Mouse (Mus musculus): Measurements from ENCODE around the gene Itm2b. TPM values are rescaled to one million over a fixed set of nuclear protein-coding genes. Genes with fewer than 3 reads are reported as not detected.

The Itm2b gene
- polyA plus RNA-seq, 1 experiment from 2014 or later: 883 TPM

GRCm38 (mm10) chr14:73421580-73421979 lies 36.5 kb upstream of the Itm2b start:
- WGBS: 80% methylated on average over 9 of the region's 9 CpGs
- Histone ChIP-seq H3K27me3 (ENCODE audit: control insufficient read depth, insufficient read depth, low read length) (no peaks in the 10 kb centered on the region), H3K36me3 (ENCODE audit: control insufficient read depth, insufficient read depth, low read length) (no peaks in the 10 kb centered on the region), H3K4me3 (ENCODE audit: control insufficient read depth in 1 of 2, insufficient read depth in 1 of 2, low read depth in 1 of 2, low read length in 2 of 2) (no peak overlapping the region), H3K4me2 (ENCODE audit: low read length) (no peak overlapping the region), H3K4me1 (ENCODE audit: control insufficient read depth in 2 of 2, insufficient read depth in 2 of 2, low read length in 2 of 2) (no peaks in the 10 kb centered on the region), H3K27ac (replicated peaks in 1 of 2; ENCODE audit: control insufficient read depth in 1 of 2, insufficient read depth in 1 of 2, low read depth in 2 of 2, low read length in 2 of 2) (no peak overlapping the region), H3K9me3 (ENCODE audit: control insufficient read depth, low read length) (peaks cover 2% of the 10 kb centered on the region; the same call in 1 of the 2 replicates), H3K9ac (ENCODE audit: low read length) (no peak overlapping the region)
- no peak for ATAC-seq (ENCODE audit: insufficient number of reproducible peaks, insufficient read depth, low FRiP score, low read depth)

DNA sequence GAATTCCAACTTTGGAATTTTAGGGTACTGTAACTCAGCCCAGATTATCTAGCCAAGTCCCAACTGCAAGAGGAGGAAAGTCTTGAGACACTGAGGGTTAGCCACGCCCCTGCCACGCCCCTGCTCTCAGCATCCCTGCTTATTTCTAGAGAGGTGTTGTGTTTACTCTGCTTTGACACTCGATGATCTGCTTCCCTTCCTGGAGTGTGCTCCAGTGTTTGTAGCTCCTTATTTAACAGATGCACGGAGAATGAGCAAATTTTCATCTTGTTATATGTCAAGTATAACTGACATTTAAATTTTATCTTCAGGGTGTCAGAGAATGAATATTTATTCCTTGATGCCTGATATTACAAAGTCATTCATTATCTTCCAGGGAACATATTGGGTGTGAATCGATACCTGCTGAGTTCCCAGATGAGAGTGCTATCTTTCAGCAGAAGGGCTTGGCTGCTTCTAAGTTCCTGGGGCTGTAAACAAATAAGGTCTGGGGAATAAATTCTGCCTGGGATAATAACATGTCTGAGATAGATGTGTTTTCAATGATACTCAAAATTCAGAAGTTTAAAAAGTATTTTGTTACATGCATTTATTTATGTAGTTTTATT lies 35.2 kb upstream of the Itm2b start:
- no peak overlapping the region for H3K9ac ChIP-seq (ENCODE audit: low read length)
- H3K4me3 ChIP-seq (ENCODE audit: control insufficient read depth in 1 of 2, insufficient read depth in 1 of 2, low read depth in 1 of 2, low read length in 2 of 2): no peak overlapping the region
- no peaks in the 10 kb centered on the region for H3K27me3 ChIP-seq (ENCODE audit: control insufficient read depth, insufficient read depth, low read length)
- H3K4me1 ChIP-seq (ENCODE audit: control insufficient read depth in 2 of 2, insufficient read depth in 2 of 2, low read length in 2 of 2): no peaks in the 10 kb centered on the region
- no peak overlapping the region for H3K27ac ChIP-seq (replicated peaks in 1 of 2; ENCODE audit: control insufficient read depth in 1 of 2, insufficient read depth in 1 of 2, low read depth in 2 of 2, low read length in 2 of 2)
- no peak overlapping the region for H3K4me2 ChIP-seq (ENCODE audit: low read length)
- no peaks in the 10 kb centered on the region for H3K9me3 ChIP-seq (ENCODE audit: control insufficient read depth, low read length)
- no peak for ATAC-seq (ENCODE audit: insufficient number of reproducible peaks, insufficient read depth, low FRiP score, low read depth)
- 20% methylated on average over 5 of the region's 5 CpGs for WGBS
- no peaks in the 10 kb centered on the region for H3K36me3 ChIP-seq (ENCODE audit: control insufficient read depth, insufficient read depth, low read length)

DNA sequence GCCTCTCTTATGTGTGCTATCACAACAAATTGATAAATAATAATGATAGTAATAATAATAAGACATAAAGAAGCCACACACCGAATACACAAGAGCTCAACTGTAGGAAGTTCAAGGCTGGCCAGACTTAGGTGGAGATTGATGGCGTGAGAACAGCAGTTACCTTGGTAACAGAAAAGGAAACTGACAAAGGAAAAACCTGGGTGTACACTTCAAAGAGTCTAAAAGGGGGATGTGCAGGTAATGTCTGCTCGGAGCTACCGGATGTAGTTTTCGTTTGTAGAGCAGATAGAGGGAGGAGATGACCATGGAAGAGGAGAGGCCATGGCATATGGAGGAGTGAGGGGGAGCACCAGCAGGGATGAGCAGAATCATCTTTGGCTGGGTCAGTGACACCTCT lies 31.4 kb upstream of the Itm2b start:
- ATAC-seq (ENCODE audit: insufficient number of reproducible peaks, insufficient read depth, low FRiP score, low read depth): no peak
- Histone ChIP-seq H3K9me3 (ENCODE audit: control insufficient read depth, low read length) (no peaks in the 10 kb centered on the region), H3K36me3 (ENCODE audit: control insufficient read depth, insufficient read depth, low read length) (no peaks in the 10 kb centered on the region), H3K4me2 (ENCODE audit: low read length) (no peak overlapping the region), H3K4me3 (ENCODE audit: control insufficient read depth in 1 of 2, insufficient read depth in 1 of 2, low read depth in 1 of 2, low read length in 2 of 2) (no peak overlapping the region), H3K27me3 (ENCODE audit: control insufficient read depth, insufficient read depth, low read length) (no peaks in the 10 kb centered on the region), H3K9ac (ENCODE audit: low read length) (no peak overlapping the region), H3K27ac (replicated peaks in 1 of 2; ENCODE audit: control insufficient read depth in 1 of 2, insufficient read depth in 1 of 2, low read depth in 2 of 2, low read length in 2 of 2) (no peak overlapping the region), H3K4me1 (ENCODE audit: control insufficient read depth in 2 of 2, insufficient read depth in 2 of 2, low read length in 2 of 2) (no peaks in the 10 kb centered on the region; a peak in 1 of 4 replicates)
- WGBS: 84% methylated on average over 5 of the region's 5 CpGs

DNA sequence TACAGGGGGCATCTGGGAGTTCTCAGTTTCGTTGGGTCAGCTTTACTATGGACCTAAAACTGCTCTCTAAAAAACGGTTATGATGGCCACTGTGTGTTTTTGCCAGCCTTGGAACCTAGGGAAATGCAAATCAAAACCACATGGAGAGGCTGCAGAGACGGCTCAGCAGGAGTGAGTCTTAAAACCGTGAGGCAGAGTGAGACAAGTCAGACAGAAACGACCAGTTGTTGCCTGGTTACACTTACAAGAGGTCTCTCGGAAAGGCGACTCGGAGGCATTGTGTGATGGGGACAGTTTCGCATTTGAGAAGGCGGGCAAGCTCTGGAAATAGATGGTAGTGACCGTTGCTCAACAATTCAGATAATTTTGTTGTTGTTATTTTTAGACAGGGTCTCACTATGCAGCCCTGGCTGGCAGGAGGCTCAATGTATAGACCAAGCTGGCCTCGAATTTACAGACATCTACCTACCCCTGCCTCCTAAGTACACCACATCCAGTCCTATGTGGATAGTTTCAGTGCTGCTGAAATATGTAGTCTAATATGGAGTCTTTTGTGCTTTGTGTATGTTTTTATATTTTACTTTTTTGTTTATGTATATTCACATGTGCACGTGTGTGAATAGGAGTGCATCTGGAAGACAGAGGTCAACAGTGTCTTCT lies 30.4 kb upstream of the Itm2b start:
- Histone ChIP-seq H3K9me3 (ENCODE audit: control insufficient read depth, low read length) (no peaks in the 10 kb centered on the region), H3K27me3 (ENCODE audit: control insufficient read depth, insufficient read depth, low read length) (no peaks in the 10 kb centered on the region), H3K36me3 (ENCODE audit: control insufficient read depth, insufficient read depth, low read length) (no peaks in the 10 kb centered on the region), H3K4me3 (ENCODE audit: control insufficient read depth in 1 of 2, insufficient read depth in 1 of 2, low read depth in 1 of 2, low read length in 2 of 2) (peak overlapping the region; percentile 11 to 14; a peak in 2 of 4 replicates), H3K4me1 (ENCODE audit: control insufficient read depth in 2 of 2, insufficient read depth in 2 of 2, low read length in 2 of 2) (no peaks in the 10 kb centered on the region; a peak in 1 of 4 replicates), H3K9ac (ENCODE audit: low read length) (0 out of 2 replicates have a peak overlapping the region, but pooled peaks have one; percentile 0), H3K27ac (replicated peaks in 1 of 2; ENCODE audit: control insufficient read depth in 1 of 2, insufficient read depth in 1 of 2, low read depth in 2 of 2, low read length in 2 of 2) (no peak overlapping the region), H3K4me2 (ENCODE audit: low read length) (peak overlapping the region; percentile 48)
- no peak for ATAC-seq (ENCODE audit: insufficient number of reproducible peaks, insufficient read depth, low FRiP score, low read depth)
- 24% methylated on average over 13 of the region's 13 CpGs for WGBS

DNA sequence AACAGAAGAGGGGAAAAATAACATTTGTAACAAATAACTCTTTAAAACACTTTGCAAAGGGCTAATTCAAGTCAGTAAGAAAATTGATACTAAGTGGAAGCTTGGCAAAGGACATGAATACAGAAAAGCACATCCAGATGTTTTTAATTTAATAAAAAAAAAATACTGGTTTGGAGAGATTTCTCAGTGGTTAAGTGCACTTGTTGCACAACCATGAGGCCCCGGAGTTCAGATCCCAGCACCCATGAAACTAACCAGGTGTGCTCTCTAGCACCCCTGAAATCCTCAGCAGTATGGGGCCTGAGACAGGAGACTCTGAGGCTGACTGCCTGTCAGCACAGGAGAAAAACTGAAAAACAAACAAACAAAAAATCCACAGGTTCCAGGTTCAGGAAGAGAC lies 26.6 kb upstream of the Itm2b start:
- ATAC-seq (ENCODE audit: insufficient number of reproducible peaks, insufficient read depth, low FRiP score, low read depth): no peak
- 71% methylated on average over 1 of the region's 1 CpGs for WGBS

GRCm38 (mm10) chr14:73410083-73410482 lies 25.0 kb upstream of the Itm2b start:
- Histone ChIP-seq H3K36me3 (ENCODE audit: control insufficient read depth, insufficient read depth, low read length) (no peaks in the 10 kb centered on the region), H3K9me3 (ENCODE audit: control insufficient read depth, low read length) (no peaks in the 10 kb centered on the region), H3K27me3 (ENCODE audit: control insufficient read depth, insufficient read depth, low read length) (no peaks in the 10 kb centered on the region), H3K27ac (replicated peaks in 1 of 2; ENCODE audit: control insufficient read depth in 1 of 2, insufficient read depth in 1 of 2, low read depth in 2 of 2, low read length in 2 of 2) (no peak overlapping the region), H3K4me1 (ENCODE audit: control insufficient read depth in 2 of 2, insufficient read depth in 2 of 2, low read length in 2 of 2) (no peaks in the 10 kb centered on the region; a peak in 1 of 4 replicates), H3K4me3 (ENCODE audit: control insufficient read depth in 1 of 2, insufficient read depth in 1 of 2, low read depth in 1 of 2, low read length in 2 of 2) (no peak overlapping the region), H3K9ac (ENCODE audit: low read length) (no peak overlapping the region), H3K4me2 (ENCODE audit: low read length) (no peak overlapping the region)
- WGBS: 92% methylated on average over 3 of the region's 3 CpGs
- ATAC-seq (ENCODE audit: insufficient number of reproducible peaks, insufficient read depth, low FRiP score, low read depth): no peak

More for the DNA sequence above, 26.6 kb upstream of the Itm2b start:
- Histone ChIP-seq H3K9me3 (ENCODE audit: control insufficient read depth, low read length) (no peaks in the 10 kb centered on the region), H3K9ac (ENCODE audit: low read length) (no peak overlapping the region), H3K4me2 (ENCODE audit: low read length) (no peak overlapping the region), H3K27me3 (ENCODE audit: control insufficient read depth, insufficient read depth, low read length) (no peaks in the 10 kb centered on the region), H3K4me3 (ENCODE audit: control insufficient read depth in 1 of 2, insufficient read depth in 1 of 2, low read depth in 1 of 2, low read length in 2 of 2) (no peak overlapping the region), H3K36me3 (ENCODE audit: control insufficient read depth, insufficient read depth, low read length) (no peaks in the 10 kb centered on the region), H3K27ac (replicated peaks in 1 of 2; ENCODE audit: control insufficient read depth in 1 of 2, insufficient read depth in 1 of 2, low read depth in 2 of 2, low read length in 2 of 2) (no peak overlapping the region), H3K4me1 (ENCODE audit: control insufficient read depth in 2 of 2, insufficient read depth in 2 of 2, low read length in 2 of 2) (no peaks in the 10 kb centered on the region; a peak in 1 of 4 replicates)

GRCm38 (mm10) chr14:73408223-73408845 lies 23.2 kb upstream of the Itm2b start:
- Histone ChIP-seq H3K27ac (replicated peaks in 1 of 2; ENCODE audit: control insufficient read depth in 1 of 2, insufficient read depth in 1 of 2, low read depth in 2 of 2, low read length in 2 of 2) (no peak overlapping the region), H3K4me3 (ENCODE audit: control insufficient read depth in 1 of 2, insufficient read depth in 1 of 2, low read depth in 1 of 2, low read length in 2 of 2) (no peak overlapping the region), H3K4me1 (ENCODE audit: control insufficient read depth in 2 of 2, insufficient read depth in 2 of 2, low read length in 2 of 2) (no peaks in the 10 kb centered on the region), H3K9ac (ENCODE audit: low read length) (no peak overlapping the region), H3K4me2 (ENCODE audit: low read length) (no peak overlapping the region), H3K36me3 (ENCODE audit: control insufficient read depth, insufficient read depth, low read length) (no peaks in the 10 kb centered on the region), H3K9me3 (ENCODE audit: control insufficient read depth, low read length) (no peaks in the 10 kb centered on the region), H3K27me3 (ENCODE audit: control insufficient read depth, insufficient read depth, low read length) (no peaks in the 10 kb centered on the region)
- ATAC-seq (ENCODE audit: insufficient number of reproducible peaks, insufficient read depth, low FRiP score, low read depth): no peak
- 64% methylated on average over 4 of the region's 4 CpGs for WGBS
